Mouse (Mus musculus) stomach, embryonic 16.5 days (tissue): ENCODE data around the gene Evi5. TPM values are rescaled to one million over a fixed set of nuclear protein-coding genes. Genes with fewer than 3 reads are reported as not detected.

Source experiments
- ATAC-seq: fragments of 200-750 bp; cut with Nextera tagmentation; 2 replicates; pipeline ENCODE4 v1.8.0; 2017; ENCODE audit warnings: moderate number of reproducible peaks, moderate TSS enrichment; ENCODE audit not compliant: insufficient read depth, low FRiP score
- H3K27ac ChIP-seq: fragments of 300-500 bp; sonication (generic); 2 replicates; pipeline ENCODE4 v1.5.1; 2014; ENCODE audit warnings: low read length
- H3K27me3 ChIP-seq: fragments of 300-500 bp; sonication (generic); 2 replicates; pipeline ENCODE4 v1.6.1; 2014; ENCODE audit warnings: low read length, control low read depth, mixed read lengths; ENCODE audit not compliant: control insufficient read depth, insufficient read depth
- H3K36me3 ChIP-seq: fragments of 300-500 bp; sonication (generic); 2 replicates; pipeline ENCODE4 v1.6.1; 2014; ENCODE audit warnings: low read length; ENCODE audit not compliant: control insufficient read depth, insufficient read depth
- H3K4me1 ChIP-seq: fragments of 300-500 bp; sonication (generic); 2 replicates; pipeline ENCODE4 v1.6.1; 2014; ENCODE audit warnings: low read length, control low read depth, mixed read lengths; ENCODE audit not compliant: control insufficient read depth, insufficient read depth
- H3K4me2 ChIP-seq: fragments of 300-500 bp; sonication (generic); 2 replicates; pipeline ENCODE4 v1.6.1; 2014; ENCODE audit warnings: low read depth, low read length, mixed read lengths
- H3K4me3 ChIP-seq: fragments of 300-500 bp; sonication (generic); replicated peaks from 2 replicates; pipeline ENCODE4 v1.5.1; 2014; ENCODE audit warnings: mild to moderate bottlenecking, low read length
- H3K9ac ChIP-seq: fragments of 300-500 bp; sonication (generic); 2 replicates; pipeline ENCODE4 v1.6.1; 2014; ENCODE audit warnings: low read length
- H3K9me3 ChIP-seq: fragments of 300-500 bp; sonication (generic); replicated peaks from 2 replicates; pipeline ENCODE4 v1.6.1; 2016; ENCODE audit warnings: low read length, control low read depth; ENCODE audit not compliant: control insufficient read depth
- WGBS: fragments of 180-500 bp; shearing (Covaris S2); extraction: QIAGEN DNeasy Blood & Tissue Kit; methylation state at CpG from one replicate; pipeline ENCODE4 v1.1.7; 2014; 5-methylcytosine and 5-hydroxymethylcytosine counted together
- polyA plus RNA-seq: library from polyadenylated mRNA; unstranded; fragments of >200 nt; fragmentation: Nextera tagmentation; extraction: Ambion mirVana; gene quantifications from 2 replicates; pipeline ENCODE4 v1.2.1, GENCODE M21; 2015

Gene Evi5
- polyA plus RNA-seq, 1 experiment from 2014 or later, result 55.2 TPM

GRCm38 (mm10) chr5:107866127-107867126, 8.5 kb downstream of the Evi5 start:
- Histone ChIP-seq H3K9ac (no peak overlapping the region), H3K9me3 (no peaks in the 10 kb centered on the region), H3K36me3 (no peaks in the 10 kb centered on the region), H3K27ac (no peak overlapping the region), H3K27me3 (no peaks in the 10 kb centered on the region), H3K4me3 (no peak overlapping the region), H3K4me2 (no peak overlapping the region; the same call in 1 of the 2 replicates), H3K4me1 (peaks cover 3% of the 10 kb centered on the region)
- 31% methylated on average over 2 of the region's 2 CpGs for WGBS
- no peak for ATAC-seq

- ATAC-seq, result no peak
- H3K4me3 ChIP-seq, result no peak overlapping the region
- H3K36me3 ChIP-seq, result no peaks in the 10 kb centered on the region
- H3K4me2 ChIP-seq, result no peak overlapping the region
- WGBS, result 51% methylated on average over 3 of the region's 3 CpGs
- no peaks in the 10 kb centered on the region for H3K9me3 ChIP-seq
- H3K27me3 ChIP-seq, result no peaks in the 10 kb centered on the region
- no peak overlapping the region for H3K9ac ChIP-seq
- peaks cover 3% of the 10 kb centered on the region for H3K4me1 ChIP-seq
- no peak overlapping the region for H3K27ac ChIP-seq
Measured at GRCm38 (mm10) chr5:107863971-107864370, 10.9 kb downstream of the Evi5 start.

GRCm38 (mm10) chr5:107858963-107859362, 15.9 kb downstream of the Evi5 start:
- 48% methylated on average over 2 of the region's 2 CpGs for WGBS
- no peak overlapping the region for H3K4me3 ChIP-seq
- ATAC-seq, result no peak
- H3K9ac ChIP-seq, result no peak overlapping the region
- no peak overlapping the region for H3K4me2 ChIP-seq
- no peaks in the 10 kb centered on the region for H3K36me3 ChIP-seq
- peaks cover 3% of the 10 kb centered on the region for H3K4me1 ChIP-seq
- H3K27ac ChIP-seq, result no peak overlapping the region
- H3K27me3 ChIP-seq, result no peaks in the 10 kb centered on the region
- H3K9me3 ChIP-seq, result no peaks in the 10 kb centered on the region

- peaks cover 6% of the 10 kb centered on the region for H3K4me1 ChIP-seq
- H3K4me2 ChIP-seq, result no peak overlapping the region
- no peak overlapping the region for H3K9ac ChIP-seq
- H3K27ac ChIP-seq, result no peak overlapping the region
- no peaks in the 10 kb centered on the region for H3K9me3 ChIP-seq
- H3K36me3 ChIP-seq, result no peaks in the 10 kb centered on the region
- ATAC-seq, result no peak
- no peak overlapping the region for H3K4me3 ChIP-seq
- no peaks in the 10 kb centered on the region for H3K27me3 ChIP-seq
- WGBS, result 58% methylated on average over 2 of the region's 2 CpGs
Measured at GRCm38 (mm10) chr5:107855546-107855945, 19.4 kb downstream of the Evi5 start.

GRCm38 (mm10) chr5:107854556-107854955, 20.4 kb downstream of the Evi5 start:
- Histone ChIP-seq H3K9me3 (0 out of 2 replicates have a peak, but pooled peaks cover 4% of the 10 kb centered on the region), H3K36me3 (0 out of 2 replicates have a peak, but pooled peaks cover 4% of the 10 kb centered on the region), H3K4me3 (no peak overlapping the region), H3K27me3 (no peaks in the 10 kb centered on the region), H3K4me2 (no peak overlapping the region), H3K27ac (no peak overlapping the region), H3K9ac (no peak overlapping the region), H3K4me1 (peaks cover 6% of the 10 kb centered on the region)
- ATAC-seq, result no peak
- WGBS, result 65% methylated on average over 3 of the region's 3 CpGs

GRCm38 (mm10) chr5:107853807-107854206, 21.1 kb downstream of the Evi5 start:
- Histone ChIP-seq H3K36me3 (0 out of 2 replicates have a peak, but pooled peaks cover 4% of the 10 kb centered on the region), H3K27me3 (no peaks in the 10 kb centered on the region), H3K4me3 (no peak overlapping the region), H3K4me2 (no peak overlapping the region), H3K27ac (peak overlapping the region; percentile 72), H3K4me1 (peaks cover 6% of the 10 kb centered on the region), H3K9ac (0 out of 2 replicates have a peak overlapping the region, but pooled peaks have one; percentile 33), H3K9me3 (0 out of 2 replicates have a peak, but pooled peaks cover 4% of the 10 kb centered on the region)
- ATAC-seq, result 0 out of 2 replicates have a peak, but pooled peaks have one; percentile 29
- 25% methylated on average over 6 of the region's 6 CpGs for WGBS

- no peaks in the 10 kb centered on the region for H3K27me3 ChIP-seq
- no peak for ATAC-seq
- WGBS, result 87% methylated on average over 4 of the region's 4 CpGs
- H3K9me3 ChIP-seq, result 0 out of 2 replicates have a peak, but pooled peaks cover 4% of the 10 kb centered on the region
- H3K4me2 ChIP-seq, result no peak overlapping the region
- H3K4me1 ChIP-seq, result peaks cover 3% of the 10 kb centered on the region
- H3K4me3 ChIP-seq, result no peak overlapping the region
- H3K36me3 ChIP-seq, result 0 out of 2 replicates have a peak, but pooled peaks cover 4% of the 10 kb centered on the region
- H3K9ac ChIP-seq, result no peak overlapping the region
- H3K27ac ChIP-seq, result no peak overlapping the region
Measured at GRCm38 (mm10) chr5:107848964-107849363, 25.9 kb downstream of the Evi5 start.

- WGBS, result 79% methylated on average over 2 of the region's 2 CpGs
- Histone ChIP-seq H3K4me3 (no peak overlapping the region), H3K27me3 (no peaks in the 10 kb centered on the region), H3K4me2 (no peak overlapping the region), H3K9me3 (0 out of 2 replicates have a peak, but pooled peaks cover 4% of the 10 kb centered on the region), H3K36me3 (0 out of 2 replicates have a peak, but pooled peaks cover 4% of the 10 kb centered on the region), H3K4me1 (0 out of 2 replicates have a peak, but pooled peaks cover 3% of the 10 kb centered on the region), H3K27ac (no peak overlapping the region), H3K9ac (no peak overlapping the region)
- ATAC-seq, result no peak
Measured at GRCm38 (mm10) chr5:107847817-107848216, 27.1 kb downstream of the Evi5 start.

- WGBS, result 75% methylated on average over 5 of the region's 5 CpGs
- H3K4me3 ChIP-seq, result no peak overlapping the region
- H3K9me3 ChIP-seq, result 0 out of 2 replicates have a peak, but pooled peaks cover 4% of the 10 kb centered on the region
- no peak for ATAC-seq
- no peaks in the 10 kb centered on the region for H3K27me3 ChIP-seq
- no peak overlapping the region for H3K4me2 ChIP-seq
- no peak overlapping the region for H3K27ac ChIP-seq
- H3K36me3 ChIP-seq, result 0 out of 2 replicates have a peak, but pooled peaks cover 4% of the 10 kb centered on the region
- H3K9ac ChIP-seq, result no peak overlapping the region
- 0 out of 2 replicates have a peak, but pooled peaks cover 3% of the 10 kb centered on the region for H3K4me1 ChIP-seq
Measured at GRCm38 (mm10) chr5:107847349-107847748, 27.6 kb downstream of the Evi5 start.
